Mouse (Mus musculus) adrenal gland, postnatal 25 days (tissue): ENCODE measurements around the gene Bcas3. TPM values are rescaled to one million over a fixed set of nuclear protein-coding genes. Genes with fewer than 3 reads are reported as not detected.

ENCODE experiments used
- DNase-seq: peaks from one replicate; pipeline ENCODE4 v3.0.0; 2021; ENCODE audit warnings: mixed read lengths
- total RNA-seq: library from RNA; stranded (reverse); gene quantifications from 2 replicates; pipeline ENCODE4 v1.2.3, GENCODE M21; 2021

Gene Bcas3
- total RNA-seq, 1 experiment from 2014 or later: 55.9 TPM

- peak; percentile 43 for DNase-seq
Observed at GRCm38 (mm10) chr11:85676357-85677004, 323.5 kb downstream of the Bcas3 start.

- DNase-seq: no peak
Observed at GRCm38 (mm10) chr11:85678666-85679065, 325.7 kb downstream of the Bcas3 start.

- peak; percentile 18 for DNase-seq
Observed at GRCm38 (mm10) chr11:85681580-85682419, 328.8 kb downstream of the Bcas3 start.

- no peak for DNase-seq
Observed at GRCm38 (mm10) chr11:85684981-85685380, 332.0 kb downstream of the Bcas3 start.

- DNase-seq: no peak
Observed at GRCm38 (mm10) chr11:85687816-85688439, 335.0 kb downstream of the Bcas3 start.

GRCm38 (mm10) chr11:85688440-85688838 lies 335.5 kb downstream of the Bcas3 start:
- DNase-seq: no peak

- DNase-seq: no peak
Observed at GRCm38 (mm10) chr11:85689226-85689625, 336.3 kb downstream of the Bcas3 start.

GRCm38 (mm10) chr11:85691285-85691684 lies 338.3 kb downstream of the Bcas3 start:
- DNase-seq: no peak

- DNase-seq: no peak
Observed at GRCm38 (mm10) chr11:85695614-85696263, 342.8 kb downstream of the Bcas3 start.

- DNase-seq: no peak
Observed at GRCm38 (mm10) chr11:85696491-85697398, 343.8 kb downstream of the Bcas3 start.

- DNase-seq: no peak
Observed at GRCm38 (mm10) chr11:85697468-85697867, 344.5 kb downstream of the Bcas3 start.

- no peak for DNase-seq
Observed at GRCm38 (mm10) chr11:85698242-85698641, 345.3 kb downstream of the Bcas3 start.

- no peak for DNase-seq
Observed at GRCm38 (mm10) chr11:85704062-85704748, 351.2 kb downstream of the Bcas3 start.

GRCm38 (mm10) chr11:85706630-85707029 lies 353.7 kb downstream of the Bcas3 start:
- no peak for DNase-seq

- DNase-seq: no peak
Observed at GRCm38 (mm10) chr11:85707496-85707895, 354.5 kb downstream of the Bcas3 start.

- no peak for DNase-seq
Observed at GRCm38 (mm10) chr11:85709147-85709546, 356.2 kb downstream of the Bcas3 start.

GRCm38 (mm10) chr11:85710155-85710554 lies 357.2 kb downstream of the Bcas3 start:
- no peak for DNase-seq

- DNase-seq: no peak
Observed at GRCm38 (mm10) chr11:85712026-85712804, 359.2 kb downstream of the Bcas3 start.

- DNase-seq: peak; percentile 73
Observed at GRCm38 (mm10) chr11:85712860-85713813, 360.2 kb downstream of the Bcas3 start.
